Mouse (Mus musculus): Measurements from ENCODE around the gene Spocd1. TPM values are rescaled to one million over a fixed set of nuclear protein-coding genes. Genes with fewer than 3 reads are reported as not detected.

The Spocd1 gene
- total RNA-seq (2012; rRNA removed) (not detected in 2 replicates), polyA plus RNA-seq (2012; ENCODE audit: insufficient read depth in 1 of 2, insufficient read length in 2 of 2, low read depth in 1 of 2, low replicate concordance in 2 of 2, missing spikeins in 1 of 2) (under 1 TPM in 1 of 2 experiments, not detected in 1; 0.03 TPM)

DNA sequence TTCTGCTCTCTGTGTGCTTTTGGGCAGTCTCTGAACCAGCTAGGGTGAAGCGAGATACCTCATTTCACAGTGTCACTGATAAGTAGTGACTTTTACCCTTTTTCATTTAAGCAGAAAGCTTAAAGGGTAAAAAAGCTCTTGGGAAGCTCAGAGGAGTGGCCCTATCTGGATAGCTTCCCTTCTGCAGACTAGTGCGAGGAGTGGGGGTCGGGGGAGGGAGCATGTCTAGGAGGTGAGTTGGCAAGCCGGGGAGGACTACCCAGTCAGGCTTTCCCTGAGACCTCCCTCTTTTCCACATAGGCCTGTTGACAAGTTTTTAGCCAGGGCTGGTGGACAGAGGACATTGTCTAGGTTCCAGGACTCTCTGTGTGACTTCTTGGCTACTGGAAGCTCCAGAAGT is at the start of gene Spocd1:
TSS of gene Spocd1 (plus strand) at position 301 of the 400 bp plus-strand sequence.
- Histone ChIP-seq H3K9ac (ENCODE audit: control insufficient read depth, low read depth, low read length, poor library complexity, severe bottlenecking) (peak within 1 kb of the TSS; percentile 59), H3K27me3 (ENCODE audit: control insufficient read depth in 1 of 2, insufficient read depth in 2 of 2, low read length in 2 of 2) (peaks cover 0 to 5% of the 10 kb centered on the region in 2 experiments; a peak in 2 of 4 replicates), H3K79me2 (ENCODE audit: control insufficient read depth, insufficient read depth, low read length, poor library complexity) (no peaks in the 10 kb centered on the region), H3K9me3 (replicated peaks; ENCODE audit: insufficient read depth, low read length) (no peaks in the 10 kb centered on the region), H3K36me3 (ENCODE audit: control insufficient read depth in 1 of 2, insufficient read depth in 2 of 2, low read length in 2 of 2) (peaks cover 0 to 7% of the 10 kb centered on the region in 2 experiments; a peak in 1 of 4 replicates), H3K4me3 (ENCODE audit: control insufficient read depth in 1 of 2, insufficient read depth in 1 of 2, low read depth in 2 of 2, low read length in 2 of 2) (peak within 1 kb of the TSS; percentile 62 to 75), H3K27ac (ENCODE audit: control insufficient read depth, low read depth, low read length) (no peak within 1 kb of the TSS), H3K4me1 (ENCODE audit: control insufficient read depth in 1 of 2, insufficient read depth in 2 of 2, low read length in 2 of 2) (peaks cover 4 to 6% of the 10 kb centered on the region in 2 experiments; a peak in 3 of 4 replicates)
- DNase-seq (ENCODE audit: low read depth, low spot score), result no peak
- TF ChIP-seq CHD1 (IDR thresholded peaks at IDR 0.05; ENCODE audit: low read depth, low read length), result no peak
- no peak for TF ChIP-seq SIN3A (IDR thresholded peaks at IDR 0.05; ENCODE audit: low read length)
- TF ChIP-seq KAT2A (conservative IDR thresholded peaks at IDR 0.05; ENCODE audit: low read depth, low read length), result no peak
- no peak for TF ChIP-seq SMC3 (IDR thresholded peaks at IDR 0.05; ENCODE audit: low read depth, low read length)
- TF ChIP-seq GATA1 (IDR thresholded peaks at IDR 0.05; ENCODE audit: low read depth, low read length), result no peak
- TF ChIP-seq TBP (IDR thresholded peaks at IDR 0.05; ENCODE audit: low read depth, low read length), result no peak
- no peak for TF ChIP-seq CTCF (IDR thresholded peaks at IDR 0.05 in 2 of 3, conservative IDR thresholded peaks at IDR 0.05 in 1 of 3; ENCODE audit: control insufficient read depth in 1 of 3, insufficient read depth in 1 of 3, low read depth in 2 of 3, low read length in 3 of 3, poor library complexity in 1 of 3, severe bottlenecking in 1 of 3)
- no peak for TF ChIP-seq TAL1 (IDR thresholded peaks at IDR 0.05; ENCODE audit: low read length)
- no peak for TF ChIP-seq E2F4 (IDR thresholded peaks at IDR 0.05; ENCODE audit: borderline replicate concordance, low read depth, low read length)
- TF ChIP-seq CHD2 (IDR thresholded peaks at IDR 0.05; ENCODE audit: low read length), result no peak
- no peak for TF ChIP-seq USF2 (IDR thresholded peaks at IDR 0.05; ENCODE audit: borderline replicate concordance in 1 of 2, insufficient read depth in 1 of 2, low read depth in 1 of 2, low read length in 2 of 2)

DNA sequence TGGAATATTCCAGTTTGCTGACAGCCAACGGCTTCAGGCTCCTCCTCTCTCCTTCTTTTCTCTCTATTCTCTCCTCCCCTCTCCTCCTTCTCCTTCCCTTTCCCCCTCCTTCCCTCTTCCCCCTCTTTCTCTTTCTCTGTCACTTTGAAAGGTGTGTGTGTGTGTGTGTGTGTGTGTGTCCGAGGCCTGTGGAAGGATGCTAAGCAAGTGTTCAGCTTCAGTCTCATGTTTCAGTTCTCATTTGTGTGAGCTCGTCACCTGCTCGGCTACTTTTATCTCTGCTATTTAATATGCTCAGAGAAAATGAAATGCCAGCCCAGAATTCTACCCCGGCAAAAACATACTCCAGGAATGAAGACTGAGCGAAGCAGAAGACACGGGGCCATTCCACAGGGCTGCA is 48.4 kb upstream of the Spocd1 start:
- Histone ChIP-seq H3K27ac (ENCODE audit: control insufficient read depth, low read depth, low read length) (no peak overlapping the region), H3K9me3 (replicated peaks; ENCODE audit: insufficient read depth, low read length) (no peaks in the 10 kb centered on the region), H3K4me1 (ENCODE audit: control insufficient read depth in 1 of 2, insufficient read depth in 2 of 2, low read length in 2 of 2) (peaks cover 3 to 18% of the 10 kb centered on the region in 2 experiments), H3K36me3 (ENCODE audit: control insufficient read depth in 1 of 2, insufficient read depth in 2 of 2, low read length in 2 of 2) (peaks cover 0 to 6% of the 10 kb centered on the region in 2 experiments; a peak in 2 of 4 replicates), H3K9ac (ENCODE audit: control insufficient read depth, low read depth, low read length, poor library complexity, severe bottlenecking) (no peak overlapping the region), H3K4me3 (ENCODE audit: control insufficient read depth in 1 of 2, insufficient read depth in 1 of 2, low read depth in 2 of 2, low read length in 2 of 2) (no peak overlapping the region), H3K79me2 (ENCODE audit: control insufficient read depth, insufficient read depth, low read length, poor library complexity) (peaks cover 2% of the 10 kb centered on the region; the same call in 1 of the 2 replicates), H3K27me3 (ENCODE audit: control insufficient read depth in 1 of 2, insufficient read depth in 2 of 2, low read length in 2 of 2) (no peaks in the 10 kb centered on the region)
- TF ChIP-seq USF1 (IDR thresholded peaks at IDR 0.05; ENCODE audit: low read depth, low read length) (no peak), CHD1 (IDR thresholded peaks at IDR 0.05; ENCODE audit: low read depth, low read length) (no peak), HCFC1 (IDR thresholded peaks at IDR 0.05; ENCODE audit: low read depth, low read length) (no peak), NELFE (IDR thresholded peaks at IDR 0.05; ENCODE audit: low read depth, low read length) (no peak), GATA1 (IDR thresholded peaks at IDR 0.05; ENCODE audit: low read depth, low read length) (no peak), RCOR1 (IDR thresholded peaks at IDR 0.05; ENCODE audit: low read depth, low read length) (no peak), POLR2A (IDR thresholded peaks at IDR 0.05; ENCODE audit: control insufficient read depth in 1 of 2, insufficient read depth in 1 of 2, low read depth in 1 of 2, low read length in 2 of 2, poor library complexity in 1 of 2) (no peak), CTCF (IDR thresholded peaks at IDR 0.05 in 2 of 3, conservative IDR thresholded peaks at IDR 0.05 in 1 of 3; ENCODE audit: control insufficient read depth in 1 of 3, insufficient read depth in 1 of 3, low read depth in 2 of 3, low read length in 3 of 3, poor library complexity in 1 of 3, severe bottlenecking in 1 of 3) (no peak), SMC3 (IDR thresholded peaks at IDR 0.05; ENCODE audit: low read depth, low read length) (no peak), MAX (IDR thresholded peaks at IDR 0.05; ENCODE audit: low read length) (no peak), TBP (IDR thresholded peaks at IDR 0.05; ENCODE audit: low read depth, low read length) (no peak), ZKSCAN1 (IDR thresholded peaks at IDR 0.05; ENCODE audit: low read depth, low read length) (no peak), ZMIZ1 (IDR thresholded peaks at IDR 0.05; ENCODE audit: low read depth, low read length) (no peak)
- DNase-seq (ENCODE audit: low read depth, low spot score), result no peak
